Mouse (Mus musculus) lung, postnatal 14 days (tissue): ENCODE data around the gene Pabpc4.

ENCODE experiments used
- DNase-seq: peaks from one replicate; pipeline ENCODE4 v3.0.0; 2021

The Pabpc4 gene

GRCm38 (mm10) chr4:123261721-123262401, at the start of gene Pabpc4:
TSS of gene Pabpc4 (plus strand) at chr4:123262351.
- DNase-seq = no peak

DNA sequence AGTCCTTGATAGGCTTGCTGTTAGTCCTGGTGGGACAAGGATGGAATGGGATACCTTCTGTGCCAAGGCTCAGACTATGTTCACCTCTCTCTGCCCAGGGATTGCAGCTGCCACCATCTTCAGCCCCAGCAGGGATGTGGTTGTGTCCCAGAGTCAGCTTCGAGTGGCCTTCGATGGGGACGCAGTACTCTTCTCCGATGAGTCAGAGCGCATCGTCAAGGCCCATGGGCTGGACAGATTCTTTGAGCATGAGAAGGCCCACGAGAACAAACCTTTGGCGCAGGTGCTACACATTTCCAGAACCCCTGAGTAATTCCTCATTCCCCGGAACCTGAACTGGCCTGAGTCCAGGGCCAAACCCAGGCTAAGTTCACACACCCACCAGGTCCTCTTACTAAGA, 48.2 kb upstream of the Pabpc4 start:
- DNase-seq = no peak

GRCm38 (mm10) chr4:123215367-123215766, 46.8 kb upstream of the Pabpc4 start:
- no peak for DNase-seq

DNA sequence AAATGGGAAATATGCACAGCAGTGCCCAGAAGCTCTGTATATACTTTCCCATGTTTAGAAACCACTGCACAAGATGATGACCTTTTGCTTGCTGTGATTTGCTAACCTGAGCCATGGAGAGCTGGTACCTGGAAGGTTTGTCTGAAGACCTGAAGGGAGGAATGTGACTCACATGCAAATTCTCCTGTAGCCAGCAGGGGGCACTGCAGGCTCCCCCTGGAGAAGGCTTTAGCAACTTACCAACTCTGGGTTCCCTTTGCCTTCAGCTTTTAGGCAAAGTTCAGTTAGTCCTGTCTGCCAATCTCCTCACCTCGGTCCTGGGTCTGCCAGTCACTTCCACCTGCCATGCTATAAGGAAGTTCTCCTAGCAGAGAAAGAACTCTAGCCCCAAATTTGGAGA, 45.4 kb upstream of the Pabpc4 start:
- peak; percentile 53 for DNase-seq

GRCm38 (mm10) chr4:123219720-123220357, 42.3 kb upstream of the Pabpc4 start:
- DNase-seq = peak; percentile 78

DNA sequence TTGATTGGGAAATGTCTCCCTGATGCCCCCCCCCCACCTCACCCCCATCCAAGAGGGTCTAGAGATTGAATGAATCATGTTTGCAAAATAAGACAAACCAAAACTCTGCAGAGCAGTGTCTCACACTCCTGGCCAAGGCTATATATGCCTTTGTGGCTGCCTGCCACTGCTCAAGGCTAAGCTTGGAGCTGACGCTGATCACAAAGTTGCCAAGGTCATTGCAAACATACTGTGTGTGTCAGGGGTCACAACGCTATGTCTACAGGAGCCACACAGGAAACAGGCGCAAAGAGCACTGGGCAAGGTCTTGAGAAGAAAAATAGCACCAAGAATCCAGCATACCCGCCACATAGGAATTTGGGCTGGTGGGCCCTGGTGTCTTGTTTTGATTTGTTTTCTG, 41.5 kb upstream of the Pabpc4 start:
- no peak for DNase-seq

- DNase-seq = no peak
Measured at GRCm38 (mm10) chr4:123223309-123223708, 38.8 kb upstream of the Pabpc4 start.

GRCm38 (mm10) chr4:123225718-123226403, 36.3 kb upstream of the Pabpc4 start:
- peak; percentile 30 for DNase-seq

DNA sequence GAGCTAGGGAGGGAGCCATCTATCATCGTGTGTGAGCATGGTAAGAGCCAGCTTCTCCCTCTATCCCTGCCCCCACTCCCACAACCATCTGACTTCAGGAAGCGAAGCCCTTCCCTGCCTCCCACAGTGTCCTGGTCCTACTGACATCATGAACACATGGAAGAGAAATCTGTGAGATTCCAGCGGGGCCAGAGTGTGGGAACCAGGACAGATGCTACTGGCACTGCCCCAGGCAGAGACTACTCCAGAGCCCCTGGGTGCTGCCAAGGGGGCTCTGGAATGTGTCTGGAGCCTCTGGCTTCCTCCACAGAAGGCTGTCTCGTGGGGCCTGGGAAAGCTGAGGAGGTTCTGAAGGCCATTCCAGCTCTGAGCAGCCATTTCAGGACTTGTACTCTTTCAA, 34.4 kb upstream of the Pabpc4 start:
- peak; percentile 74 for DNase-seq

DNA sequence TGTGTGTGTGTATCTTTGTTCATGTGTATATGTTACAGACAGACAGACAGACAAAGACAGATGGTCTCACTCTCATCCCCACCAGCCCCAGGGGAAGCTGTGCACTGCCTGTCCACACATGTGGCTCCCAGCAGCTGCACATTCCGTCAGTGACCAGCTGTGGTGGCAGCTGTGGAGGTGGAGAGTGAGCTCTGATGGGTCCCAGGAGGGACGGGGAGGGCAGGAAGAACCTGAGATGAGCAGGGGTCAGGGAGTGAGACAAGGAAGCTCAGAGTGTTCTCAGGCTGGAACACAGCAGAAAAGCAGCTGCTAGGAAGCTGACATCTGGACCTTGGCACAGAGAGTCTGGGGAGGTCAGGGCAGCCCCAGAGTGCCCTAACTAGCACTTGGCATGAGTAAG, 33.9 kb upstream of the Pabpc4 start:
- peak; percentile 73 for DNase-seq

DNA sequence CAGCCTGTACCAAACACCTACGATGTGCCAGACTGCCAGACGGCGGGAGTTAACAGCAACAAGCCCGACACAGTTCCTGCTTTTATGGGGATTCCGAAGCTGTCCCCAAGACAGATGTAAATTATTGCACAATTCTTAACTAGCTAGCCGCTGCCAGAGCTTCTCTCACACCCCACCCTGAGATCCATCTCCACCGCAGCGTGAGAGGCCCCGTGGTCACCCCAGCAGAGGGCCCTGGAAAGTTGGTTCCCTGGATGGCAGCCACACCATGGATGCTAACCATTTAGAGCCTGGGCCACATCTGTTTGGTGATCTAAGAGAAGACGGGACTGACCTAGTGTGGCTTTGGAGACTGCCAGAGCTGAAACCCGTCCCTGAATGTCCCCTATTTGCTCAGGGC, 33.0 kb upstream of the Pabpc4 start:
- DNase-seq = no peak

- DNase-seq = no peak
Measured at GRCm38 (mm10) chr4:123232841-123233240, 29.3 kb upstream of the Pabpc4 start.

- peak; percentile 68 for DNase-seq
Measured at GRCm38 (mm10) chr4:123233492-123234084, 28.6 kb upstream of the Pabpc4 start, which contains the start of gene Heyl. TSS of gene Heyl (plus strand) at chr4:123233556.

DNA sequence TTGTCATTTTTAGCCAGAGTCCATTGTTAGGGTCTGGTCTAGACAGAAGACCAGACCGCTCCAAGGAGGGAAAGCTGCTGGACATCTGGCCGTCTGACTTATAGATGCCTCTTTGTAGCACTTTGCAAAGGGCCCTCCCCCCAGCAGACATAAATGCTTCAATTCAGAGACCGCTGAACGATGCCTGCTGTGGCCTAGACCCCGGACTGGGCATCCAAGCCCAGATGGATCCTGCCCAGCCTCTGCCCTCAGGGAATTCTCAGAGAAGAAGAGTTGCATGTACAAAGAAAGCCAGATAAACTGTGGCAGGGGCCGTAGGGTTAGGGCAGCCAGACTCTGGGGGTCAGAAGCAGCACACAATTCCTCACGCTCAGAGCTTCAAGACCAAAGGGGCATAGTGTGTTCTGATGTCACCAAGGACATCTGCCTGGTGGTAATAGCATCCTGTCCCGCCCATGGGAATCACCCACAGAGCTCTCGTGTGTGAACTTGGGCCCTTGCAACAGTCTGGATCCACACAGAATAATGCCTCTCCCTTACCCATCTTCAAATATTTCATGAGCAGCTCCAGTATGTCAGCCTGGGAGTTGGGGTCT, 26.2 kb upstream of the Pabpc4 start:
- no peak for DNase-seq

GRCm38 (mm10) chr4:123236431-123237031, 25.6 kb upstream of the Pabpc4 start:
- no peak for DNase-seq

GRCm38 (mm10) chr4:123237386-123238266, 24.5 kb upstream of the Pabpc4 start:
- DNase-seq = no peak

- peak; percentile 56 for DNase-seq
Measured at GRCm38 (mm10) chr4:123239361-123240203, 22.6 kb upstream of the Pabpc4 start.

DNA sequence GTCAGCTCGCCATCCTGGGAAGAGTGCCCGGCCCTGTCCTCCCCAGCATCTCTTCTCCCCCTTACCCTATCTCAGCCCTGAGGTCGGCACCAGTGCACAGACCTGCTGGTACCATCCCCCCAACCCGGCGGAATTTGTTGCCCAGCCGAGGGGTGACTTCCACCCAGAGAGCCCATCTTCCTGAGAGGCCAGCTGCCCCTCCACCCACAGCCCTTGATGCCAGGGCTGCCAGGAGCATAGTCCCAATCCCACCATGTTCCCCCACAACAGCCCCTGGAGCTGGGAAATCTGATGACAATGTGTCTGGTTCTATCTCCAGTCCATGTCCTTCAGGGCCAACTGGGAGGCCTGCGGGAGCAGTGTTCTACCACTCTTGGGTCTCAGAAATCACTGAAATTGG, 15.9 kb upstream of the Pabpc4 start:
- no peak for DNase-seq

- DNase-seq = no peak
Measured at GRCm38 (mm10) chr4:123246651-123247050, 15.5 kb upstream of the Pabpc4 start.

- DNase-seq = peak; percentile 55
Measured at GRCm38 (mm10) chr4:123247147-123247880, 14.8 kb upstream of the Pabpc4 start.
